Mouse (Mus musculus): ENCODE measurements around the gene Btbd18.
A peak's percentile ranks its signal among the peaks of the same experiment; 100 is the strongest.
"Not testable (repeated sequence)": the region's sequence is repeated elsewhere in the genome, so short reads cannot be mapped to it uniquely, and the experiment has no call there.

Gene Btbd18

GRCm38 (mm10) chr2:84648369-84648768, 10.5 kb upstream of the Btbd18 start:
- DNase-seq = no peak

DNA sequence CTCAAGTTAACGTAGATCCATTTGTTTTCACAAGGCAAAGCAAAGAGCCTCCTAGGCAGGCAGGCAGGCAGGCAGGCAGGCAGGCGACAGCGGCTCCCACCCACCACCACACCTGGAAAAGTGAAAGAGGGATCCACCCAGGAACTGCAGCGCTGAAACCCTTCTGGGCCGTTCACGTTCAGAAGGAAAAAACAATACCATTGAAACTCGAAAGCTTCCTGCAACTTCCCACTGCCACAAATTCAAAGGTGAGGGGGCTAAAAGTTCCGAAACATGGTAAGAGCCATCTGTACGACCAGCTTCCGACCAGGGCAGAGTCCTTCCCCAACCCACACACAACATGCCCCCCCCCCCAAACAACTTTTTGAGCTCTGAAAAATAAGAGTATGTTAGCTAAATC, 9.2 kb upstream of the Btbd18 start:
- no peak for DNase-seq

DNA sequence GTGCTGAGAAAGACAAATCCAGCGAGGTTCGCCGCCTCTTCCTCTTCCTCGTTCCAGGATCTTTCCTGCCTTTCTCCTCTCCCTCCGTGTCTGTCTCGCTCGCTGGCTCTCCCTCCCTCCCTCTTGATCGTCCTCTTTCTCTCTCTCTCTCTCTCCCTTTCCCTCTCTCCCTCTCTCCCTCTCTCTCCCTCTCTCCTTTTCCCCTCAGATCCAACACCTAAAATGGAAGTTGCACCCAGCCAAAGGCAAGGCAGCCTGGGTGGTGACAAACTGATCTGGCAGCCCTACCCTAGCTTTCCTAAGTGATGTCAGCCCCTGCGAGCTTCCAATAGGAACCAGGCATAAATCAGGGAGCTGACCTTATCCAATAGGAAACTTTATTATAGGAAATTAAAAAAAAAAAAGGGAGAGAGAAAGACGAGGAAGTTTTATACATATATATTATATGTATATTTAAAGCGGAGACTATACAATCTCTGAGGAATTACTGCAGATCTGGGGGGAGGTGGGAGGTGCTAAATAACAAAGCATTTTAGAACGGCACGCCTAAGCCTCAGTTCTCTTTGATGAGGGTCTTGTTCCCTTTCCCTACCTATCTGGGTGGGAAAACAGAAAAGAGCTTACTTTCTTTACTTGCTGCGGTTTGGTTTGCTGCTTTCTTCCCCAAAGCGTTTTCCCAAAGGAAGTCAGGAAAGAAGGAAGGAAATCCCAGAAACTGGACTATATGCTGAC, 8.2 kb upstream of the Btbd18 start, which contains the start of gene Ctnnd1:
TSS of gene Ctnnd1 (minus strand) at position 302 of the 732 bp plus-strand sequence.
- peak; percentile 82 for DNase-seq

DNA sequence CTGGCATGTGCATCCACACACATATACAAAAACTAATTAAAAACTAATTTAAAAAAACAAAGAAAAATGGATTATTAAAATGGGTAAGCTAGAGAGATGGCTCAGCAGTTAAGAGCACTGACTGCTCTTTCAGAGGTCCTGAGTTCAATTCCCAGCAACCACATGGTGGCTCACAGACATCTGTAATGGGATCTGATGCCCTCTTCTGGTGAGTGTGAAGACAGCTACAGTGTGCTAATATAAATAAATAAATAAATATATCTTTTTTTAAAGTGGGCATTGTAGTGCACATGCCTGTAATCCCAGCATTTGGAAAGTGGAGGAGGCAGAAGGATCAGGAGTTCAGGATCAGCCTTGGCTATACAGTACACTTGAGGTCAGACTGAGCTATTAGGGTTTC, 5.5 kb upstream of the Btbd18 start:
- no peak for DNase-seq

GRCm38 (mm10) chr2:84655864-84656263, 3.0 kb upstream of the Btbd18 start:
- no peak for DNase-seq

DNA sequence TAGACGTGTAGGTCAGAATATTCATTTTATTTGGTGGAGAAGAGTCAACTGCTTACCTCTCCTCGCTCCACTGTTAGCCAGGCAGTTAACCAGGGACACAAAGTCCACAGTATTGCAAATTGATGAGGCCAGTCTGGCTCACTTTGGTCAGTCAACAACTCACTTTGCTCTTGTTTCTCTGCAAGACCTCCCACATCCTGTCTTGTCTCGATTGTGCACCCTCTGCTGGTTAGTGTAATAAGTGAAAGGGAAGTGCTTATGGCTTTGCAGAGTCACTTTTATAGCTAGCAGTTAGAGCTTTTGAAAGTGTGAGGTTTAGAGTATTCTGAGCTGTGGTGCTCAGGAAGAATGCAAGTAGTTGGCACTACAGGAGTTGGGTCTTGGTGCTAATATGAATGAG, 1.4 kb downstream of the Btbd18 start:
- DNase-seq = no peak

- DNase-seq = no peak
Measured at GRCm38 (mm10) chr2:84662866-84663265, 4.0 kb downstream of the Btbd18 start.

DNA sequence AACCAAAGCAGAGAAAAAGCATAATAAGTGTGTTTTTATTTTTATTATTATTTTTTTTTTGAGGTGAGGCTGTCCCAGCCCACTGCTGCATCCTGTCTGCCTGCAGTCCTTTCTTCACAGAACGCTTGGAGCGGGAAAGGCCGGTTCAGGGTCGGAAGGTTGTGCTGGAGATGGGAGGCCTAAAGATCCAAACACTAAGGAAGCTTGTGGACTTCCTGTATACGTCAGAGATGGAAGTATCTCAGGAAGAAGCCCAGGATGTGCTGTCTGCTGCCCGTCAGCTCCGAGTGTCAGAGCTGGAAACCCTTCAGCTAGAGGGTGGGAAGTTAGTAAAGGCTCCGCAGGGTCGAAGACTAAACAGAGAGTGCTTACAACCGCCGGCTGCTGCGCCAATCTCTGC, 7.2 kb downstream of the Btbd18 start:
- DNase-seq = no peak

DNA sequence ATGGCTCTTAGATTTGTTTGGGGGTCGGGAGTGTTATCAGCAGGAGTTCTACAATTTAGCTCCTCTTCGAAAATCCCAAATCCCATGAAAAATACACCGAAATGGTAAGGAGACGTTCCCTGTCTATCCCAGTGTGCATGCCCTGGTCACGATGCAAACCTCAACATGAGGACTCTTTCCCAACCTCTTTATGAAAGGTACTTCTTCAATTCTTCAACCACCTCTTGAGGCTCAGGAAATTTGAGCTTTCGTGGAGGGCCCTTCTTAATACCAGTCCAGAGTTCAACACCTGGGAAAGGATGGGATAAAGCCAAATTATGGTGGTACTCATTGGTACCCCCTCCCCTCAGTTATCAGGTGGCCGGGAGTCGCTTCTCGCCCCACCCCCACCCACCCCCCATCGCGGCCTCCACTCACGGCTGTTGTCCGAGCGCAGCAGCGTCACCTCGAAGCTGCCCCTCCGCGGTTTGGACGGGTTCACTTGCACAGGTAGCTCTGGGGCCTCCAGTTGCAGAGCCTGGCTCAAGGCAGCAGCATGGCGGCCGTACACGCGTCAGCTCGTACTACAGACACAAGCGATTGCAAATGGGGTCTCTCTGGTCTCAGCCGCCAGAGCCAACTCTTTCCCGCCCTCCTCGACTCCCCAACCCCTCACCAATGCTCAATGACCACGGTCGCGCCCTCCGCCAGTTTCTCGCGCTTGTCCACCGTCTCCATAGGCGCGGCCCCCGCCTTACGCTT, 11.1 kb downstream of the Btbd18 start:
- DNase-seq = no peak

- peak; percentile 73 for DNase-seq
Measured at GRCm38 (mm10) chr2:84670569-84670933, 11.7 kb downstream of the Btbd18 start, which contains the start of gene Selenoh. TSS of gene Selenoh (minus strand) at chr2:84670770.

DNA sequence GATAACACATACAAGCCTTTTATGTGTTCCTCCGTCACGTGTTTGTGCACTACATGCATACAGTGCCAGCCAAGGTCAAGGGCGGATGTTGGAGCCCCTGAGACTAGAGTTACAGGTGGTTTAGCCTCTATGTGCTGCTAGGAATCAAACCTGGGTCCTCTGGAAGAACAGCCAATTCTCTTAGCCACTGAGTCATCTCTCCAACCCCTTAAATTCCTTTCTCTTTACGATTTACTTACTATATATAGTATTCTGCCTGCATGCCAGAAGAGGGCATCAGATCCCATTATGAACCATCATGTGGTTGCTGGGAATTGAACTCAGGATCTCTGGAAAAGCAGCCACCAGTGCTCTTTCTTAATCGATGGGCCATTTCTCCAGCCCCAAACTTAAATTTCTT, 12.7 kb downstream of the Btbd18 start:
- DNase-seq = not testable (repeated sequence)

DNA sequence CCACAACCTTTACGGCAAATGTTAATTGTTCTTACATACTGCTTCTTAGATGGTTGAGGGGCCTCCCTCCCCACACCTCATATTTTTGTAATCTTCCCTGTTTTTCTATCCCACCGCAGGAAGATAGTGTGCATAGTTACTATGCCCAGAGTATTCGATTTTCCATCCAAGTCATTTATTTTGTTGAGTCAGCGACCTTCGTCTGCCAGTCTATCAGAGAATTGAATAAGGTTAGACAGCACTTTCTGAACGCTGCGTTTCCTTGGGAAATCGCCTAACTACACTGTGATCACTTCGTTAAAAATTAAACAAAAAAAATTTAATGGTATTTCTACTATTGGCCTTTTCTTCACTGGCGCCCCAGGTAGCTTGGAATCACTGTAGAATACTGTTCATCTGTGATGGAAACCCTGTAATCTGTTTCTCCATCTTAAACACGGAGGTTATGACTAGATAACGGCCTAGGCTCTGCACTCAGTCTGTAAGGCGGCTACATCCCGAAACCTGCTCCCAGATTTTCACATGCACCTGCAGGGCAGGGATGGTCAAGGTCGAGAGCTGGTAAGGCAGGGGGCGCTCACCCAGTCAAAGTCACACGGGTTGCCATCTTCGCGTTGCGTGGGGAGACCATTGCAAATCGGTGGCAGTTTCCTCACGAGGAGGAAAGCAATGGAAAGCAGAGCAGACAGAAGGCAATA, 18.5 kb downstream of the Btbd18 start:
- no peak for DNase-seq

GRCm38 (mm10) chr2:84677968-84678880, 19.3 kb downstream of the Btbd18 start, which contains the start of the genes Gm28635 and Med19:
TSS of gene Gm28635 (minus strand) at chr2:84678041.
TSS of gene Med19 (plus strand) at chr2:84678402.
- DNase-seq = peak; percentile 93

- DNase-seq = no peak
Measured at GRCm38 (mm10) chr2:84679016-84679415, 20.1 kb downstream of the Btbd18 start, which contains the start of gene Tmx2. TSS of gene Tmx2 (minus strand) at chr2:84679140.

- DNase-seq = no peak
Measured at GRCm38 (mm10) chr2:84682605-84683183, 23.8 kb downstream of the Btbd18 start.

- DNase-seq = no peak
Measured at GRCm38 (mm10) chr2:84688080-84688844, 29.4 kb downstream of the Btbd18 start.

DNA sequence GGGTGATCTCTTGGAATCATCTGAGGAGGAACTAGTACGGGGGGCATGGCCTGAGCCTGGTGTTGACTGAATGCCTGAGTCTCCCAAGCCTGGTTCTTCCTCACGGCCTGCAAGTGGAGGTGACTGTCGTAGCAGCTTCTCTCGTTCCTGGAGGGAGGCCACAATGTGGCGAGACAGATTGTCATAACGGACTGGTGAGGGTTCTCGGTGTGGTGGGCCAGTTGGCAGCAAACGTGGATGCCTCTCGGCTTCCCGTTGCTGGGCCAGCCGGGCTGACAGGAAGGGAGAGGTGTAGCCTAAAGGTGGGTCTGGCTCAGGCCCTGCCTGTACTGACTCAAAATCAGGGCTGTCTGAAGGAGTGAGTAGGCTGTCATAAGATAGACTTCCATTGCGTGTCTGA, 31.2 kb downstream of the Btbd18 start:
- DNase-seq = no peak

- DNase-seq = no peak
Measured at GRCm38 (mm10) chr2:84695007-84695695, 36.3 kb downstream of the Btbd18 start.

DNA sequence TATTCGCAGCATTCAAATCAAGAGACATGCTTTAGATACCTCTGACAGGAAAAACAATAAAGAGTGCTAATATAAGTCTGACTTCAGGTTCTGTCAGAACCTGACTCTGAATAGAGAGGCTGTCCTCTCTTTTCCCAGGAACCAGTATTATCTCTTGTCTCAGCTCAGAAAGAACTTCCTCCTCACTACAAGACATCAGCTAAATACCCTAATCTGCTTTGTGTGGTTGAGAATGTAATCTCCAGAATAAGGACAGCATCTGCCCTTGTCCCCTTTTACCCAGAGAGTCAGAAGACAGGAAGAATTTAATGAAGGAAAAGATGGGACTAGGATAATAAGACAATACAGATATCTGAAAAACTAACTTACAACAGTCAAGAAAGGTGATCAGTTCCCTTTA, 44.6 kb downstream of the Btbd18 start:
- DNase-seq = no peak

- DNase-seq = no peak
Measured at GRCm38 (mm10) chr2:84704329-84704728, 45.5 kb downstream of the Btbd18 start.

DNA sequence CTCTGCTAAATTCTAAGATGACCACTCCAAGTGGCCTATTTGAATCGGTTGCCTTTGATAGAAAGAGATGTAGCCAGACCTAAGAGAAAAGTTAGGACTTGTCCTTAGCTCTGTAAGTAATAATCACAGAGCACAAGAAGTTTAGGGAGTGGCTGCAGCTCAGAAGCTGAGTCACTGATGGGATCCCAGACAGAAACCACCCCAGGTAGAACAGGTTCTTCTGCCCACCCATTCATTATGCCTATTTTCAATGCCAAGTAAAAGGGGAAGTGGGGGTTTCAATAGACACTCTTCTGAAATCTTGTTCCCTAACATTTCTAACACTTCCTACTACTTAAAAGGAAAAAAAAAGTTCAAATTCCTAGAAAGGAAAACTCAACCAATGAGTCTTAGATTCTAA, 46.4 kb downstream of the Btbd18 start:
- no peak for DNase-seq

Measured in cerebellum, adult 8-10 months (tissue).